Mouse (Mus musculus): ENCODE data around the gene Plcg1. TPM values are rescaled to one million over a fixed set of nuclear protein-coding genes. Genes with fewer than 3 reads are reported as not detected.

The Plcg1 gene
- polyA plus RNA-seq, 1 experiment from 2014 or later: 83.2 TPM

DNA sequence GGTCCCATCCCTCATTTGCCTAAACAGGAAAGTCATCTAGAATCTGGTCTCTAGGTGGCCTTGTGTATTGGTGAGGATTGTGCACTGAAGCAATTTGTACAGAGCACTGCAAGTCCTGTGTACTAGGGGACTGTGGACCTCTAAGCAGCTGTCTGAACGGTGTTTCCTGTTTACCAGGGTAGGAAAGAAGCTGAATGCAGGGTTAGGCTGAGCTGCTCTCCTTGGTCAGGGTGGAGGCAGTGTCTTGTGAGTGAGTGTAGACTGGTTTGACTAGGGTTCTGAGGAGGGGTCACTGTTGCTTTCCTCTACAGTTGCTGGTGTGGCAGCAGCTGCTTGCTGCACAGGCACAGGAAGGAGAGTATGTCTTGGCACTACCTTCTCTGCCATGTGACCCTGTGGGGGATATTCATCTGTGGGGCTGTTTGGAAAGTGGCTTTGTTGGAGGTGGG is 11.1 kb downstream of the Plcg1 start:
- H3K27ac ChIP-seq (ENCODE audit: low read length): 0 out of 2 replicates have a peak overlapping the region, but pooled peaks have one; percentile 24
- H3K36me3 ChIP-seq (ENCODE audit: control insufficient read depth, insufficient read depth): no peaks in the 10 kb centered on the region
- H3K27me3 ChIP-seq (replicated peaks; ENCODE audit: control insufficient read depth, insufficient read depth, low read length): no peaks in the 10 kb centered on the region
- H3K9me3 ChIP-seq (ENCODE audit: control insufficient read depth, low read length): no peaks in the 10 kb centered on the region
- H3K4me3 ChIP-seq (replicated peaks; ENCODE audit: low read length): no peak overlapping the region
- WGBS: 90% methylated on average over 1 of the region's 1 CpGs
- ATAC-seq: no peak
- no peak overlapping the region for H3K9ac ChIP-seq (replicated peaks; ENCODE audit: low read depth, low read length)
- H3K4me1 ChIP-seq (replicated peaks; ENCODE audit: control insufficient read depth, insufficient read depth, low read length): peaks cover 31% of the 10 kb centered on the region
- H3K4me2 ChIP-seq (ENCODE audit: low read length): no peak overlapping the region

DNA sequence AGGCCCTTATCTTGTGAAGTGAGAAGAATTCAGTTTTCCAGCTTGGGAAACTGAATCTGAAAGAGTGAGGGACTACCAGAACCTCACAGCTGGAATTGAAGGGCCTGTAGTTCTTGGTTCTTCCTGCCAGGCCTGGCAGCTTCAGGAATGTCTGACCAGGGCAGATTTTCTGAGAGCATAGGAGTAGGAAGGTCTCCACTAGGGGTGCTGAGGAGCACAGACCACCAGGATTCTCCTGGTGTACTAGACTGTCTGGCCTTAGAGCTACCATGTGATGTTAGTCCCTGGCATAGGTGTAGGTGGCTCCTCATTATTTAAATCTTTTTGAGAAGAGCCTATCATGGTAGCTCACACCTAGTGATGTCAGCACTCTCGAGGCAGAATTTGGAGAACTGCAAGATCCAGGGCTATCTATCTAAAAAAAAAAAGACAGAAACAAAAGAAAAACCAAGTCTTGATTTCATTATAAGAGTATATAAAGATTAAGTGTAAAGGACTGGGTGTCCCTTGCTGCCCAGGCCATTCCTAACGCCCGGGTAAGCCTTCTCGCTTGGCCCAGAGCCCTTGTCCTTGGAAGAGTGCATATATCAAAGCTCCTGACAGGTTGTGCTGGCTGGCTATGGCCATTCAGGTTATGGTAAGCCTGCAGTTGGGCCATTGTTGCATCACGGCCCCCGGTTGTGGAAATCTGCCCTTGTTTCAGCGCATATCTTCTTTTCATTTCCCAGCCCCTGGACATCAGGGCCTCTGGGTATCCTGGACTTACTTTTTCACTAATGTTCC is 13.1 kb downstream of the Plcg1 start:
- WGBS: 89% methylated on average over 7 of the region's 7 CpGs
- no peak overlapping the region for H3K4me3 ChIP-seq (replicated peaks; ENCODE audit: low read length)
- H3K4me2 ChIP-seq (ENCODE audit: low read length): no peak overlapping the region
- no peak for ATAC-seq
- H3K9me3 ChIP-seq (ENCODE audit: control insufficient read depth, low read length): no peaks in the 10 kb centered on the region
- H3K9ac ChIP-seq (replicated peaks; ENCODE audit: low read depth, low read length): no peak overlapping the region
- H3K36me3 ChIP-seq (ENCODE audit: control insufficient read depth, insufficient read depth): peaks cover 17% of the 10 kb centered on the region
- no peak overlapping the region for H3K27ac ChIP-seq (ENCODE audit: low read length)
- H3K27me3 ChIP-seq (replicated peaks; ENCODE audit: control insufficient read depth, insufficient read depth, low read length): no peaks in the 10 kb centered on the region
- H3K4me1 ChIP-seq (replicated peaks; ENCODE audit: control insufficient read depth, insufficient read depth, low read length): peaks cover 30% of the 10 kb centered on the region

DNA sequence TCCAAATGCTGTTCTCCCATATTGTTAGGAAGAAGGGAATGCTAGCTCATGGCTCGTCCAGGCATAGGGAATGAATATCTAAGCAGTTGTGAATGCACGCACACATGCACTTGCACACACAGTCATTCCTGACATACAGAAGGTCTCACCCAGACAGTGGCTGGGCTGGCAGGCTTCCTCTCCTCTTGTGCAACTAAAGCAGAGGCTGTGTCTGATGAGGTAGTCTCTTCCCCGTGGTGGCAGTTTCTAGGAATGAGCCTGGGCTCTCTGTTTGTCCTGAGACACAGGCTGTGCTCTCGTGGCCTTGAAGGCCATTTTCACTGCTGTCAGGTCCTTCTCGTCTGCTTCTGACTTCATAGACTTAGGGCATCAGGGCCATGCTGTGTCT is 13.7 kb downstream of the Plcg1 start:
- no peak overlapping the region for H3K4me3 ChIP-seq (replicated peaks; ENCODE audit: low read length)
- ATAC-seq: no peak
- H3K9me3 ChIP-seq (ENCODE audit: control insufficient read depth, low read length): no peaks in the 10 kb centered on the region
- peaks cover 19% of the 10 kb centered on the region for H3K36me3 ChIP-seq (ENCODE audit: control insufficient read depth, insufficient read depth)
- no peak overlapping the region for H3K9ac ChIP-seq (replicated peaks; ENCODE audit: low read depth, low read length)
- H3K27me3 ChIP-seq (replicated peaks; ENCODE audit: control insufficient read depth, insufficient read depth, low read length): no peaks in the 10 kb centered on the region
- WGBS: 89% methylated on average over 5 of the region's 5 CpGs
- H3K4me2 ChIP-seq (ENCODE audit: low read length): no peak overlapping the region
- peaks cover 24% of the 10 kb centered on the region for H3K4me1 ChIP-seq (replicated peaks; ENCODE audit: control insufficient read depth, insufficient read depth, low read length)
- no peak overlapping the region for H3K27ac ChIP-seq (ENCODE audit: low read length)

DNA sequence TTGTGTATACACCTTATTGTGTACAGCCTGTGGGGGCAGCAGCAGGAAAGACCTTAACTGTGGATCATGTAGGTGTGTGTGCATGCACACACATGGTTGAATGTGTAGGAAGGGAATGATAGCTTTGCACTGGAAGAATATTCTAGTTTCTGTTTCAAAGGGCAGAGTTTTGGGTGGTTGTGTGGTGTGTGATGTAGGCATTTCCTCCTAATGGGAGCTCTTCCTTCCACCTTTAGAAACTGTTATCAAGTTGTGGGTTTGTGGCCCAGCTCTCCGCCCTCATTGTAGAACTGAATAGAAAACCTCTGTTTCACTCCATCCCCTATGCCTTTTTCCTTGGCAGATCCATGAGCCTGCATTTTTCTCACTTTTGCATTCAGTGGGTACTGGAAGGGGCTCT is 14.4 kb downstream of the Plcg1 start:
- peaks cover 19% of the 10 kb centered on the region for H3K36me3 ChIP-seq (ENCODE audit: control insufficient read depth, insufficient read depth)

DNA sequence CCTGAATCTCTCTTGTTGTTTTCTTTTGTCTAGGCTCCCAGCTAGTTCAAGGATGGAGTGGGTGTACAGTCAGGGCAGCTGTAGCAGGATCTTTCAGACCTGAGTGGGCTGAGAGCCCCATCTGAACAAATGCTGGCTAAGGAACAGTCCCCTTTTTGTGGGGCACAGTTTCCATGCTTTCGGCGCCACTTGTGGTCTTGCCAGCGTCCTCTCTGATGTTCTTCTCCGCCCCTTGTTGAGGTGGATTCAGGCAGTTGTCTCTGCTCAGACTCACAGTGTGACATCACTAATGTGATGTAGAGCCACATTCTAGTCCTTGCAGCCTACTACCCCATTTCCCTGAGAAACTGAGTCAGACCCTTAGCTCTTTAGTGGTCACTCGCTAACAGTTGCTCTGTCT is 15.5 kb downstream of the Plcg1 start:
- Histone ChIP-seq H3K4me1 (replicated peaks; ENCODE audit: control insufficient read depth, insufficient read depth, low read length) (peaks cover 5% of the 10 kb centered on the region), H3K4me2 (ENCODE audit: low read length) (no peak overlapping the region), H3K9me3 (ENCODE audit: control insufficient read depth, low read length) (no peaks in the 10 kb centered on the region), H3K36me3 (ENCODE audit: control insufficient read depth, insufficient read depth) (peaks cover 23% of the 10 kb centered on the region), H3K4me3 (replicated peaks; ENCODE audit: low read length) (no peak overlapping the region), H3K27me3 (replicated peaks; ENCODE audit: control insufficient read depth, insufficient read depth, low read length) (no peaks in the 10 kb centered on the region), H3K27ac (ENCODE audit: low read length) (no peak overlapping the region), H3K9ac (replicated peaks; ENCODE audit: low read depth, low read length) (no peak overlapping the region)
- no peak for ATAC-seq
- 96% methylated on average over 5 of the region's 5 CpGs for WGBS

More for the DNA sequence above, 14.4 kb downstream of the Plcg1 start:
- H3K27me3 ChIP-seq (replicated peaks; ENCODE audit: control insufficient read depth, insufficient read depth, low read length): no peaks in the 10 kb centered on the region
- WGBS: 95% methylated on average over 1 of the region's 1 CpGs
- H3K9me3 ChIP-seq (ENCODE audit: control insufficient read depth, low read length): no peaks in the 10 kb centered on the region
- H3K4me2 ChIP-seq (ENCODE audit: low read length): no peak overlapping the region
- no peak overlapping the region for H3K4me3 ChIP-seq (replicated peaks; ENCODE audit: low read length)
- no peak for ATAC-seq
- no peak overlapping the region for H3K9ac ChIP-seq (replicated peaks; ENCODE audit: low read depth, low read length)
- H3K27ac ChIP-seq (ENCODE audit: low read length): no peak overlapping the region
- peaks cover 17% of the 10 kb centered on the region for H3K4me1 ChIP-seq (replicated peaks; ENCODE audit: control insufficient read depth, insufficient read depth, low read length)

DNA sequence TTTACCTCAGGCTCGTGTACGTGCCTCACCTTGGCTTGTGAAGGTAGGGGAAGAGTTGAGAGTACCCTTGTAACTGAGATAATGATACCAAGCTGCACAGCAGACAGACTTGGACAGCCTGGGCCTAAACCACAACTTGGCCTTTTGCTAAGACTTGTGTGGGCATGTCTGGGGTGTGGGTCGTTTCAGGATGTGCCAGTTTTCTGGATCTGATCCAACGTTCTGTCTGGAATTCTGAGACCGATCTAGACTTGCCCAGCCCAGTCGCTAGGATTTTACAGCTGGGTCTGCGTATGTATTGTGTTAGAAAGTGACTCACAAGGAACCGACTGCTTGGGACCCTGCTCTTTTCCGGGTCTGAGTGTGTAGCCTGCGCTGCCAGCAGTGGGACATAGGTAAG is 16.0 kb downstream of the Plcg1 start:
- H3K27me3 ChIP-seq (replicated peaks; ENCODE audit: control insufficient read depth, insufficient read depth, low read length): no peaks in the 10 kb centered on the region
- no peak overlapping the region for H3K27ac ChIP-seq (ENCODE audit: low read length)
- 85% methylated on average over 10 of the region's 10 CpGs for WGBS
- 0 out of 2 replicates have a peak, but pooled peaks have one; percentile 15 for ATAC-seq
- no peak overlapping the region for H3K9ac ChIP-seq (replicated peaks; ENCODE audit: low read depth, low read length)
- H3K4me2 ChIP-seq (ENCODE audit: low read length): no peak overlapping the region
- H3K36me3 ChIP-seq (ENCODE audit: control insufficient read depth, insufficient read depth): peaks cover 27% of the 10 kb centered on the region
- no peaks in the 10 kb centered on the region for H3K9me3 ChIP-seq (ENCODE audit: control insufficient read depth, low read length)
- H3K4me1 ChIP-seq (replicated peaks; ENCODE audit: control insufficient read depth, insufficient read depth, low read length): peaks cover 4% of the 10 kb centered on the region
- no peak overlapping the region for H3K4me3 ChIP-seq (replicated peaks; ENCODE audit: low read length)

DNA sequence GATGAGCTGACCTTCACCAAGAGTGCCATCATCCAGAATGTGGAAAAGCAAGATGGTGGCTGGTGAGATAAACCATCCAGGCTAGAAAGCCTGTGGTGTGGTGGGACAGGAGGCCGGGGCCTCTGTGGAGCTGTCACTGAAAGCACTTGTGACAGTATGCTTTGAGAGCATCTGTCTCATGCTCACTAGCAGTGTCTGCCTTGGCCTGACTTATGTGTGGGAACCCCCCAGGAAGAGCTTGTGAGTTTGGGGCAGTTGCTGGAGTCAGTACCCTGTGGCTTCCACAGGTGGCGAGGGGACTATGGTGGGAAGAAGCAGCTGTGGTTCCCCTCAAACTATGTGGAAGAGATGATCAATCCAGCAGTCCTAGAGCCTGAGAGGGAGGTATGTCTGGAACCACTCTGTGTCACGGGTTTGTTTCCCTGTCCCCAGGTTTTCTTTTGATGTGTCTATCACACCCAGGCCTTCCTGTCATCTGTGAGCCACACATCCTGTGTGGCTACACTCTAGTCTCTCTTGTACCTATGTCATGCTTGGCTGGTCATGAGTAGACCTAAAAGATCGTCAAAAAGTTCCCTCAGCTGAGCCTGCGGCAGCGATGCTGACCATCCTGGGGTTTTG is 25.6 kb downstream of the Plcg1 start:
- Histone ChIP-seq H3K9me3 (ENCODE audit: control insufficient read depth, low read length) (no peaks in the 10 kb centered on the region), H3K4me1 (replicated peaks; ENCODE audit: control insufficient read depth, insufficient read depth, low read length) (no peaks in the 10 kb centered on the region), H3K27ac (ENCODE audit: low read length) (no peak overlapping the region), H3K9ac (replicated peaks; ENCODE audit: low read depth, low read length) (no peak overlapping the region), H3K4me3 (replicated peaks; ENCODE audit: low read length) (no peak overlapping the region), H3K4me2 (ENCODE audit: low read length) (no peak overlapping the region), H3K36me3 (ENCODE audit: control insufficient read depth, insufficient read depth) (peaks cover 74% of the 10 kb centered on the region), H3K27me3 (replicated peaks; ENCODE audit: control insufficient read depth, insufficient read depth, low read length) (no peaks in the 10 kb centered on the region)
- WGBS: 91% methylated on average over 6 of the region's 6 CpGs
- no peak for ATAC-seq

DNA sequence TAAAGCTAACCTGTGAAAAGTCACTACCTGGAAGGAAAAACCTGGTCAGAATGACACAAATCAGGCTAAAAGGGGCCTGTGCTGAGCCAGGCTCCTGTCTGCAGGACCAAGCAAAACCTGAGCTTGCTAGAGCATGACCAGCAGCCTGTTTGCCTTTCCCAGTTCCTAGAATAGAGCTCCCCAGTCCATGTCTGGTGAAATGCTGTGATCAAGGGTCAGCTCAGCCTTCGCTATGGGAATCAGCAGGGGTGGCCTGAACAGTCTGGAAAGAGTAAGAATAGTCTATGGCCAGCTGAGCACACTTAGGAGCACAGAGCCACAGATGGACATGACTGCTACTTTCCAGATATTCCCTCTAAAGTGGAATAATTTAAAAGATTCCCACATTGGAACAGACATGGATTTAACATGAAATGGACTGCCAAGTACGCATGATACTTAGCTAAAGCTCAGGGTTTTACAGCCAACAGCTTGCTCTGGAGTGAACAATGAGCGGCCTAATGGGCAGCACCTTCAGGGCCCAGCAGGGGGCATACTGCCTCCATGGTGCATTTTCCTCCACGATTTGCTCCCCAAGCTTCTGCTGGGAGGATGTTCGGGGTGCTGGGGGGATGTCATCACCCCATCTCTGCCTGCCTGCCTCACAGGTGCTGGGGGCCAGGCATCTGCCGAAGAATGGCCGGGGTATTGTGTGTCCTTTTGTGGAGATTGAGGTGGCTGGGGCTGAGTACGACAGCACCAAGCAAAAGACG is 29.5 kb downstream of the Plcg1 start:
- Histone ChIP-seq H3K4me2 (ENCODE audit: low read length) (no peak overlapping the region), H3K9me3 (ENCODE audit: control insufficient read depth, low read length) (no peaks in the 10 kb centered on the region), H3K4me1 (replicated peaks; ENCODE audit: control insufficient read depth, insufficient read depth, low read length) (no peaks in the 10 kb centered on the region), H3K4me3 (replicated peaks; ENCODE audit: low read length) (no peak overlapping the region), H3K36me3 (ENCODE audit: control insufficient read depth, insufficient read depth) (peaks cover 55% of the 10 kb centered on the region), H3K27ac (ENCODE audit: low read length) (no peak overlapping the region), H3K27me3 (replicated peaks; ENCODE audit: control insufficient read depth, insufficient read depth, low read length) (no peaks in the 10 kb centered on the region), H3K9ac (replicated peaks; ENCODE audit: low read depth, low read length) (no peak overlapping the region)
- WGBS: 87% methylated on average over 9 of the region's 9 CpGs
- no peak for ATAC-seq

DNA sequence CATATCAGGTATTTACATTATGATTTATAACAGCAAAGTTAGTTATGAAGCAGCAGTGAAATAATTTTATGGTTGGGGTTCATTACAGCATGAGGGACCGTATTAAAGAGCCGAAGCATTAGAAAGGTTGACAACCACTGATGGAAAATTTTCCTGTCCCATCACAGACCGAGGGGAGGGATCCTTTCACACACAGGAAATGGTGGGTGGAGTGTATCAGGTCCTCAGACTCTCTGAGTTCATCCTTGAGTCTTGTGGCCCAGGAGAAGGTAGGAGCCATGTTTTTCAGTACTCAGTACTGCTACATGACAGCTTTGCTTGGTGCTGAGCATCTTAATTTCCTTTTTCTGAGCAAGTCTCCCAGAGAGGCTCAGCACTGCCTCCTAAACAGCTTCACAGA is 32.7 kb downstream of the Plcg1 start:
- no peaks in the 10 kb centered on the region for H3K27me3 ChIP-seq (replicated peaks; ENCODE audit: control insufficient read depth, insufficient read depth, low read length)
- H3K4me2 ChIP-seq (ENCODE audit: low read length): no peak overlapping the region
- peaks cover 33% of the 10 kb centered on the region; the same call in 1 of the 2 replicates for H3K36me3 ChIP-seq (ENCODE audit: control insufficient read depth, insufficient read depth)
- no peak overlapping the region for H3K4me3 ChIP-seq (replicated peaks; ENCODE audit: low read length)
- H3K27ac ChIP-seq (ENCODE audit: low read length): no peak overlapping the region
- ATAC-seq: no peak
- H3K4me1 ChIP-seq (replicated peaks; ENCODE audit: control insufficient read depth, insufficient read depth, low read length): no peaks in the 10 kb centered on the region
- H3K9ac ChIP-seq (replicated peaks; ENCODE audit: low read depth, low read length): no peak overlapping the region
- H3K9me3 ChIP-seq (ENCODE audit: control insufficient read depth, low read length): no peaks in the 10 kb centered on the region
- 96% methylated on average over 3 of the region's 3 CpGs for WGBS

Measured in forebrain, embryonic 16.5 days (tissue).